Mouse (Mus musculus) C2C12 (cell line): ENCODE measurements around the gene Tmem127.

Source experiments
- CEBPB ChIP-seq: IDR thresholded peaks from one replicate; pipeline ENCODE4 v1.6.1; 2011; ENCODE audit warnings: low read depth, mild to moderate bottlenecking, control low read depth, moderate library complexity
- CTCF ChIP-seq: IDR thresholded peaks from one replicate; pipeline ENCODE4 v1.5.1; 2011; ENCODE audit not compliant: control insufficient read depth, insufficient read depth, insufficient read length
- FOSL1 ChIP-seq: IDR thresholded peaks from one replicate; pipeline ENCODE4 v1.8.0; 2011; ENCODE audit warnings: mild to moderate bottlenecking, low read length; ENCODE audit not compliant: poor library complexity, insufficient read depth, severe bottlenecking
- MAX ChIP-seq: IDR thresholded peaks from one replicate; pipeline ENCODE4 v1.6.1; 2011; ENCODE audit warnings: mild to moderate bottlenecking, control low read depth
- MYOD1 ChIP-seq: IDR thresholded peaks from one replicate; pipeline ENCODE4 v1.6.1; 2011; ENCODE audit warnings: low read depth; ENCODE audit not compliant: control insufficient read depth, insufficient read length
- MYOG ChIP-seq: IDR thresholded peaks from one replicate; pipeline ENCODE4 v1.6.1; 2011; ENCODE audit not compliant: control insufficient read depth, insufficient read length; ENCODE audit errors: extremely low read depth
- USF1 ChIP-seq: IDR thresholded peaks from one replicate; pipeline ENCODE4 v1.6.1; 2011; ENCODE audit warnings: low read depth, mild to moderate bottlenecking, control low read depth, moderate library complexity

DNA sequence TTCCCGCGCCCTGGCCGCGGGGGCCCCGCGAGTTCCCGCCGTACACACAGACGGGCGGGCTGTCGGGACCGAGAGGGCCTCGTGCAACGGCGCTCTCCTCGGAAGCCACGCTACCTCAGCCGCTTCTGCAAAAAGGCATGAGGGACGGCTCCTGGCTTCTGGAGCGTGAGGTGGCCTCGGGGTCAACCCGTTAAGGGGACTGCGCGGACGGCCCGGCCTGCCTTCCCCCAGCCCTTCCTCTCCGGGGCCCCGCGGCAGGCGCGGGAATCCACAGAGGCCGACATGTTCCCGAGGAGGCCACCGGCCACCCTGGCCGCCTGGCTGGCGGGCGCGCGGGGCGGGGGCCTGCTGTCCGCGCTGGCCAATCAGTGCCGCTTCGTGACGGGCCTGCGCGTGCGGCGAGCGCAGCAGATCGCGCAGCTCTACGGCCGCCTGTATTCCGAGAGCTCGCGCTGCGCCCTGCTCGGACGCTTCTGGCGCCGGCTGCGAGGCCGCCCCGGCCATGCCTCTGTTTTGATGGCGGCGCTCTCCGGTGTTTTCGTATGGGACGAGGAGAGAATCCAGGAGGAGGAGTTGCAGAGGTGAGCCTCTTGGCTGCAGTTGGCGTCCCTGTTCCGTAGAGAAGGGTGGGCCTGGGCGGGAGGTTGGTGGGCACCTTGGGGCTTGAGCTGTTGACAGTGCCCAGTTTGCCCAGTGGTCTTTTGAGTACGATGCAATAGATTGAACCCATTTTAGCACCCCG lies 22.8 kb downstream of the Tmem127 start:
- TF ChIP-seq CTCF = no peak
- TF ChIP-seq FOSL1 = no peak
- TF ChIP-seq MYOD1 = no peak
- peak; percentile 68 for TF ChIP-seq MAX
- TF ChIP-seq USF1 = no peak
- no peak for TF ChIP-seq MYOG
- TF ChIP-seq CEBPB = no peak
